Mouse (Mus musculus) lung, adult 2 months (tissue): ENCODE data around the gene Fgf3.

Experiments
- CTCF ChIP-seq: fragments of 200-500 bp; IDR thresholded peaks from 2 replicates; pipeline ENCODE4 v1.5.1; 2011; ENCODE audit warnings: mild to moderate bottlenecking, low read length, control low read depth; ENCODE audit not compliant: insufficient read depth
- POLR2A ChIP-seq: fragments of 200-500 bp; IDR thresholded peaks from 2 replicates; pipeline ENCODE4 v1.6.1; 2011; ENCODE audit warnings: low read depth, mild to moderate bottlenecking, control low read depth, low read length, borderline replicate concordance; ENCODE audit errors: extremely low read depth

DNA sequence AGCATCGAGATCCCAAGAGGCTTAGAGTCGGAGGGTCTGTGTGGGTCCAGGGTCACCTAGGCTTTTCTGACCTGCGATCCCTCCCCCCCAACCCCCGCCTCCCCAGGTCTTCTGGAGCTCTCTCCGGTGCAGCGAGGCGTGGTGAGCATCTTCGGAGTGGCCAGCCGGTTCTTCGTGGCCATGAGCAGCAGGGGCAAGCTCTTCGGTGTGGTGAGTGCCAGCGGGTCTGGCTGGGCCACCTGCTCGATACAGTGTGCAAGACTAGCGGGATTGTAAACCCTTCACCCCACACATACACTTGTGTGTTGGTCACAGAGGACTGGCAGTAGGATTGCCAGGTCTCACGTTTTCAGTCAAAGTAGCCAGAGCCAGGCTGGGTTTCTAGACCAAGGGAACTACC is 24.2 kb downstream of the Fgf3 start:
- TF ChIP-seq CTCF (no peak), POLR2A (no peak)
